Mouse (Mus musculus) liver, adult 2 months (tissue): ENCODE measurements around the gene Ptprs.

ENCODE experiments used
- CTCF ChIP-seq: fragments of 200-500 bp; IDR thresholded peaks from 2 replicates; pipeline ENCODE4 v1.5.1; 2011; ENCODE audit warnings: low read depth, low read length, control low read depth
- POLR2A ChIP-seq: fragments of 200-500 bp; IDR thresholded peaks from 2 replicates; pipeline ENCODE4 v1.6.1; 2011; ENCODE audit warnings: low read length, control low read depth; ENCODE audit not compliant: insufficient read depth; ENCODE audit errors: extremely low read depth

- TF ChIP-seq CTCF (no peak), POLR2A (no peak)
Observed at GRCm38 (mm10) chr17:56464345-56464744, 11.9 kb downstream of the Ptprs start.
